Mouse (Mus musculus): ENCODE measurements around the gene Nsmf. TPM values are rescaled to one million over a fixed set of nuclear protein-coding genes. Genes with fewer than 3 reads are reported as not detected.

The Nsmf gene
- total and polyA plus RNA-seq, 2 experiments from 2014 or later, result 258 to 285 TPM

DNA sequence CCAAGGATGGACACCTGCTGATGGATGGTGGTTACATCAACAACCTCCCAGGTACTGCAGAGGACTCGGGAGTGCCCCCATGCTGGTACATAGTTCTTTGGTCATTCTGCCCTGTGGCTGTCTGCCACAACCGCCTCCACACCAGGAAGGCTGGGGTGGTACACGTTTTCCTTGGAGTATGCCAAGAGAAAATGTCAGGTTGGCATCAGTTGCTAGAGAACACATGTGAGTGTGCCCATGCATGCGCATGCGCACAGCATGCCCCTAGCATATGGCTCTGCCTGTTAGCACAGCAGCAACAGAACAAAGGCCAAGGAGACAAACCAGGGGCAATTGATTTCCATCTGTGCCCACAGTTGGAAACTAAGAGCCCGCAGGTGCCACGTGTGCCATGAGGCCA lies 3.2 kb upstream of the Nsmf start:
- WGBS, result 75% methylated on average over 7 of the region's 7 CpGs
- H3K4me2 ChIP-seq (ENCODE audit: low read depth), result no peak overlapping the region
- H3K9ac ChIP-seq, result no peak overlapping the region
- no peaks in the 10 kb centered on the region for H3K27me3 ChIP-seq (ENCODE audit: insufficient read depth, low read length)
- H3K4me3 ChIP-seq (ENCODE audit: low read depth, low read length), result no peak overlapping the region
- no peaks in the 10 kb centered on the region for H3K36me3 ChIP-seq (ENCODE audit: insufficient read depth)
- no peaks in the 10 kb centered on the region for H3K9me3 ChIP-seq (ENCODE audit: low read length)
- ATAC-seq (no peak), DNase-seq (peak; percentile 35)
- peaks cover 11% of the 10 kb centered on the region; the same call in 1 of the 2 replicates for H3K4me1 ChIP-seq (ENCODE audit: insufficient read depth)
- TF ChIP-seq CTCF (IDR thresholded peaks at IDR 0.05; ENCODE audit: low read depth), result no peak
- H3K27ac ChIP-seq (ENCODE audit: low read depth, low read length), result no peak overlapping the region

DNA sequence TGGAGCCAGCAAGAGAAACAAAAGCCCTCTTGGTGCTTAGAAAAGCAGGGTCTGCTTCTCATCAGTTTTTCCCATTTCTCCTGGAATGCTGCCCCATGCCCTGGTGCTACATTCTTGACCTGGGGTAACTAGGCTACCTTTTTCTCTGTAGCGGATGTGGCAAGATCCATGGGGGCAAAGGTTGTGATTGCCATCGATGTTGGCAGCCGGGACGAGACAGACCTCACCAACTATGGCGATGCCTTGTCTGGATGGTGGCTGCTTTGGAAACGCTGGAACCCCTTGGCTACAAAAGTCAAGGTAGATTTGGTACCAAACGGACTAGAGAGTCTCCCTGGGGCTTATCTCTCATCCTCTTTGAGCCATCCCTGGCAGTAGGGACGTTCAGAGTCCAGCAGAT lies 2.7 kb upstream of the Nsmf start:
- Histone ChIP-seq H3K27ac (ENCODE audit: low read depth, low read length) (no peak overlapping the region), H3K4me2 (ENCODE audit: low read depth) (no peak overlapping the region), H3K4me1 (ENCODE audit: insufficient read depth) (peaks cover 13% of the 10 kb centered on the region; the same call in 1 of the 2 replicates), H3K4me3 (ENCODE audit: low read depth, low read length) (no peak overlapping the region), H3K27me3 (ENCODE audit: insufficient read depth, low read length) (no peaks in the 10 kb centered on the region), H3K9ac (no peak overlapping the region), H3K9me3 (ENCODE audit: low read length) (no peaks in the 10 kb centered on the region), H3K36me3 (ENCODE audit: insufficient read depth) (no peaks in the 10 kb centered on the region)
- DNase-seq (no peak), ATAC-seq (no peak)
- 87% methylated on average over 8 of the region's 8 CpGs for WGBS
- TF ChIP-seq CTCF (IDR thresholded peaks at IDR 0.05; ENCODE audit: low read depth), result no peak

DNA sequence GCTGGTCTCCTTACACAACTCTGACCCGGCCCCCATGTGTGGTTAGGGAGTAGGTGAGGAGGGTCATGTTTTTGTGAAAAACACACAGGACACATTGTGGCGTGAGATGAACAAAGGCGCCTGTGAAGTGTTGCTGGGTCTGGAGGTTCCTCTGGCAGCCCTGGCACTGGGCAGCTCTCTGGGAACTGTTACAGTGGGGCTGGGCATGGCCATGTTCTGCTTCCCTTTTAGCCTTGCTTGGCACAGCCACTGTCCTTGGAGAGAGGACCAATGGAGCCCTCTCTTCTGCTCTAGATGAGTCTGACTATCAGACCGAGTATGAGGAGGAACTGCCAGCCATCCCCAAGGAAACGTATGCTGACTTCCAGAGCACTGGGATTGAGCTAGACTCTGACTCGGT lies 1.1 kb upstream of the Nsmf start:
- H3K27ac ChIP-seq (ENCODE audit: low read depth, low read length), result no peak overlapping the region
- no peak for TF ChIP-seq CTCF (IDR thresholded peaks at IDR 0.05; ENCODE audit: low read depth)
- WGBS, result 93% methylated on average over 6 of the region's 6 CpGs
- H3K27me3 ChIP-seq (ENCODE audit: insufficient read depth, low read length), result no peaks in the 10 kb centered on the region
- no peak overlapping the region for H3K9ac ChIP-seq
- H3K4me3 ChIP-seq (ENCODE audit: low read depth, low read length), result no peak overlapping the region
- ATAC-seq, result no peak
- no peak for DNase-seq
- H3K4me1 ChIP-seq (ENCODE audit: insufficient read depth), result peaks cover 13% of the 10 kb centered on the region; the same call in 1 of the 2 replicates
- H3K36me3 ChIP-seq (ENCODE audit: insufficient read depth), result peaks cover 9% of the 10 kb centered on the region
- H3K4me2 ChIP-seq (ENCODE audit: low read depth), result no peak overlapping the region
- no peaks in the 10 kb centered on the region for H3K9me3 ChIP-seq (ENCODE audit: low read length)

DNA sequence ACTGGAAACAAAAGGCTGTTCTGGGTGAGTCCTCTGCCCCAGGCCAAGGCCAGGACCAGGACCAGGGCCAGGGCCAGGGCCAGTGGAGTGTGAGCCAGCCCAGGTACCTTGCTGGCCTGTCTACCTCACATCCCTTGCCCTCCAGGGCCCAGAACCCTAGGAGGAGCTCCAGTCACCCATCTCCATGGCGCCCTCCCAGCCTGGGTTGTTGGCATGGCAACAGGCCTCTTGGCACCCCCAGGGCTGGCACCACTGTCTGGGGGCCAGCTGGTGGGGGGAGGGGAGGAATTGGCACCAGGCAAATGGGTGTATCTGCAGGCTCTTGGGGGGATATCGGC lies 882 bp downstream of the Nsmf start:
- Histone ChIP-seq H3K4me2 (ENCODE audit: low read depth) (peak overlapping the region; percentile 95), H3K27me3 (ENCODE audit: insufficient read depth, low read length) (no peaks in the 10 kb centered on the region), H3K36me3 (ENCODE audit: insufficient read depth) (peaks cover 27% of the 10 kb centered on the region), H3K4me3 (ENCODE audit: low read depth, low read length) (peak overlapping the region; percentile 91), H3K27ac (ENCODE audit: low read depth, low read length) (peak overlapping the region; percentile 67), H3K4me1 (ENCODE audit: insufficient read depth) (peaks cover 13% of the 10 kb centered on the region; the same call in 1 of the 2 replicates), H3K9ac (peak overlapping the region; percentile 89), H3K9me3 (ENCODE audit: low read length) (no peaks in the 10 kb centered on the region)
- DNase-seq, result peak; percentile 85
- peak; percentile 63 for ATAC-seq
- WGBS, result 12% methylated on average over 2 of the region's 2 CpGs
- 0 out of 2 replicates have a peak, but pooled peaks have one; percentile 20 for TF ChIP-seq CTCF (IDR thresholded peaks at IDR 0.05; ENCODE audit: low read depth)

DNA sequence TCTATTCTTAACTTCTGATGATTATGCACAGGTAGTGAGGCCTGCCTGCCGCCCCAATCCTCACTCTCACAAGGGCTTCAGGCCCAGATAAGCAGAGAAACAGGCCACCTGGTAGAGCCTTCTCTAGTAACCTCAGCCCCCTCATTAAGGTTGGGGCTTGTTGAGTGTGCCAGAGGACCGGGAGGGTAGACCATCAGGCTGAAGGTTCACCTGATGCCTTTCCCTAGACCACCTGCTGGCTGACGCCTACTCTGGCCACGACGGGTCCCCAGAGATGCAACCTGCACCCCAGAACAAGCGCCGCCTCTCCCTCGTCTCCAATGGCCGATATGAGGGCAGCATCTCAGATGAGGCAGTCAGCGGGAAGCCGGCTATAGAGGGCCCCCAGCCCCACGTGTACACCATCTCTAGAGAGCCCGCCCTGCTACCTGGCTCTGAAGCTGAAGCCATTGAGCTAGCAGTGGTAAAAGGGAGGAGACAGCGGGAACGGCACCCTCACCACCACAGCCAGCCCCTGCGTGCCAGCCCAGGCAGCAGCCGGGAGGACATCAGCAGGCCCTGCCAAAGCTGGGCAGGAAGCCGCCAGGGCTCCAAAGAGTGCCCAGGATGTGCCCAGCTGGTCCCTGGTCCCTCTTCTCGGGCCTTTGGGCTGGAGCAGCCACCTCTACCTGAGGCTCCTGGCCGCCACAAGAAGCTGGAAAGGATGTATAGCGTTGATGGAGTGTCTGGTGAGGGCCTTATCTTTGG lies 1.4 kb downstream of the Nsmf start:
- no peak for TF ChIP-seq CTCF (IDR thresholded peaks at IDR 0.05; ENCODE audit: low read depth)
- Histone ChIP-seq H3K4me1 (ENCODE audit: insufficient read depth) (peaks cover 13% of the 10 kb centered on the region; the same call in 1 of the 2 replicates), H3K9me3 (ENCODE audit: low read length) (no peaks in the 10 kb centered on the region), H3K4me3 (ENCODE audit: low read depth, low read length) (peak overlapping the region; percentile 91), H3K9ac (peak overlapping the region; percentile 89), H3K4me2 (ENCODE audit: low read depth) (peak overlapping the region; percentile 95), H3K27me3 (ENCODE audit: insufficient read depth, low read length) (no peaks in the 10 kb centered on the region), H3K27ac (ENCODE audit: low read depth, low read length) (peak overlapping the region; percentile 67), H3K36me3 (ENCODE audit: insufficient read depth) (peaks cover 33% of the 10 kb centered on the region)
- ATAC-seq (no peak), DNase-seq (no peak)
- WGBS, result 72% methylated on average over 21 of the region's 21 CpGs

DNA sequence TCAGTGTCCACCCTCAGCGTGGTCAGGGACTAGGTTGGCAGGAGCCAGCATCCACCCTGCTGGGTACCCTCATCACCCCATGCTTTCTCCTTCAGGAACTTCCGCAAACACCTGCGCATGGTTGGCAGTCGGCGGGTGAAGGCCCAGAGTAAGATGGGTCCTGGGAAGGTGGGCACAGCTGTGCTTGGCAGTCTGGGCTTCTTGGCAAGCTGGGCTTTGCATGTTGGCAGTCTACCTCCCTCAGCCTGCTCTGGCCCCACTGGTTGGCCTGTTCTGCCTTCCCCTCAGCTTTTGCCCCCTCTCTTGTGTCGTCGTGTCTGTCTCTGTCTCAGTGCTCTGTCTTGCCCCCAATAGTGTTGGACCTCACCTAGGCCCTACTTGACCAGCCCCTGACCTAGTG lies 4.8 kb downstream of the Nsmf start:
- Histone ChIP-seq H3K9me3 (ENCODE audit: low read length) (no peaks in the 10 kb centered on the region), H3K9ac (no peak overlapping the region), H3K4me1 (ENCODE audit: insufficient read depth) (peaks cover 13% of the 10 kb centered on the region; the same call in 1 of the 2 replicates), H3K4me2 (ENCODE audit: low read depth) (no peak overlapping the region), H3K4me3 (ENCODE audit: low read depth, low read length) (no peak overlapping the region), H3K27me3 (ENCODE audit: insufficient read depth, low read length) (no peaks in the 10 kb centered on the region), H3K36me3 (ENCODE audit: insufficient read depth) (peaks cover 60% of the 10 kb centered on the region), H3K27ac (ENCODE audit: low read depth, low read length) (no peak overlapping the region)
- ATAC-seq (no peak), DNase-seq (no peak)
- WGBS, result 88% methylated on average over 7 of the region's 7 CpGs
- TF ChIP-seq CTCF (IDR thresholded peaks at IDR 0.05; ENCODE audit: low read depth), result no peak

DNA sequence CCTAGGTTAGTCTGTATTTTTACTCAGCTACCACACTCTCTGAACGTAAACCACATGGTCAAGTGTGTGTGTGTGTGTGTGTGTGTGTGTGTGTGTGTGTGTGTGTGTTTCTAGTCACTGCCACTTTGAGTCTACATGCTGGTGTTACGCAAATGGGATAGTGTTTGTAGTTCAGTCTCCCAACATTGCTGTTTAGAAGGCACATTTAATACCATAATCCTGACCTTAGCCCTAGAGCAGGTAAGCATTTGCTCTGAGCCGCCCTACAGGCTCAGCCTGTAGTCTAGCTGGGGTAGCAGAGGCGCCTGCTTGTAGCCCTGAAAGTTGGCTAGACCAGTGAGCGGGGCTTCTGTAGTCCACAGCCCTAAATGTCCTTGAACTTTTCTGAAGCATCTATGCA lies 9.4 kb downstream of the Nsmf start:
- WGBS, result 94% methylated on average over 5 of the region's 5 CpGs
- no peak for TF ChIP-seq CTCF (IDR thresholded peaks at IDR 0.05; ENCODE audit: low read depth)
- H3K9me3 ChIP-seq (ENCODE audit: low read length), result no peaks in the 10 kb centered on the region
- no peak overlapping the region for H3K27ac ChIP-seq (ENCODE audit: low read depth, low read length)
- ATAC-seq, result no peak
- H3K36me3 ChIP-seq (ENCODE audit: insufficient read depth), result peaks cover 47% of the 10 kb centered on the region
- no peaks in the 10 kb centered on the region for H3K4me1 ChIP-seq (ENCODE audit: insufficient read depth)
- H3K4me2 ChIP-seq (ENCODE audit: low read depth), result no peak overlapping the region
- no peak for DNase-seq
- H3K9ac ChIP-seq, result no peak overlapping the region
- no peaks in the 10 kb centered on the region for H3K27me3 ChIP-seq (ENCODE audit: insufficient read depth, low read length)
- no peak overlapping the region for H3K4me3 ChIP-seq (ENCODE audit: low read depth, low read length)
